20 mouse cellular contexts compared by ENCODE assay signal in the genomic region with DNA sequence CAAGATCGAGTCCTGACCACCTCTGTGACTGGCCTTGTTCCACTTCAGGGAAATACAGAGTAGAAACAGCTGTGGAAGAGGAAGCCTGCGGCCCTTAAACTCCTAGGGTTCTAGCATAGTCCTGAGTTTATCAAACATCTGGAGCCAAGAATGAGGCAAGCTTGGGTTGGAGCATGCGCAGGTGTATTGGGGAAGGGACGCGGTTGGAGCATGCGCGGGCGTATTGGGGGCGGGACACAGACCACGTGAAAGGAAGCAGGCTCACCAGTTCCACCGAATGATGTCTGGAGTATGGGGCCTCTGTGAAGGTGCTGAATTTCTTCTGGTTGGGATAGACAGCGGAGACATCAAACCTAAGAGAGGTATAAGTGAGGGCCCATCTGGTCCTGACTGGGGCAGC. TPM values are rescaled to one million over a fixed set of nuclear protein-coding genes. Genes with fewer than 3 reads are reported as not detected.
DNase-seq lines count a peak whose midpoint lies in the region; ATAC-seq and TF ChIP-seq lines count a peak whose summit lies in the region.
"Had no signal": no experiment of that assay in that cellular context is flagged by ENCODE, and none has a peak within 500 bp of the region (broad histone marks: within the 10 kb centered on the region; RNA-seq: fewer than 3 reads in every experiment).

No protein-coding gene starts in this region.

- H3K27ac ChIP-seq in liver, postnatal 0 days (ENCODE audit: low read depth), result no peak overlapping the region
- H3K27ac ChIP-seq: hindbrain, embryonic 15.5 days; limb, embryonic 12.5 days; midbrain, embryonic 10.5 days; neural tube, embryonic 15.5 days had no signal

- no peak for TF ChIP-seq EP300 in liver, postnatal 0 days (IDR thresholded peaks at IDR 0.05; ENCODE audit: low read depth)

- DNase-seq in liver (peak; percentile 41), MEL-GATA-1-ER (ENCODE audit: extremely low read depth, low read depth) (peak; percentile 90)
- no peak for DNase-seq in liver, postnatal 0 days
- DNase-seq in naive thymus-derived CD4-positive, alpha-beta T cell, adult 2 months (ENCODE audit: low read depth), result peak; percentile 44
- DNase-seq in thymus, postnatal 4 days, result peak; percentile 65
- no peak for DNase-seq in kidney, postnatal 25 days
- no peak for DNase-seq in retina, postnatal 1 day
- DNase-seq in spleen, postnatal 36 days (ENCODE audit: low spot score in 2 of 2), result no peak
- DNase-seq: cerebellum, postnatal 10 days; gastrocnemius, postnatal 14 days; heart, postnatal 14 days; kidney, adult 18-20 months; kidney, postnatal 10 days; lung, adult 18-20 months; right cerebral cortex, postnatal 4 days had no signal

- 80% methylated on average over 12 of the region's 12 CpGs for WGBS in liver, postnatal 0 days (ENCODE audit: insufficient replicate concordance)

- peaks cover 15% of the 10 kb centered on the region; the same call in 1 of the 2 replicates for H3K27me3 ChIP-seq in liver, postnatal 0 days (ENCODE audit: insufficient read depth, low read length)
- H3K27me3 ChIP-seq: hindbrain, embryonic 15.5 days; Patski had no signal

- TF ChIP-seq CTCF in liver, postnatal 0 days (IDR thresholded peaks at IDR 0.05; ENCODE audit: low read depth), result no peak

- H3K36me3 ChIP-seq in liver, postnatal 0 days (replicated peaks; ENCODE audit: insufficient read depth, low read length), result no peaks in the 10 kb centered on the region
- H3K36me3 ChIP-seq: hindbrain, embryonic 15.5 days; limb, embryonic 12.5 days; midbrain, embryonic 10.5 days; neural tube, embryonic 15.5 days had no signal

- H3K4me1 ChIP-seq in liver, postnatal 0 days (ENCODE audit: insufficient read depth), result peaks cover 17% of the 10 kb centered on the region

- no peak for ATAC-seq in liver, postnatal 0 days
- ATAC-seq: Patski had no signal

- H3K4me2 ChIP-seq in liver, postnatal 0 days (ENCODE audit: low read depth, low read length), result no peak overlapping the region
- H3K4me2 ChIP-seq: hindbrain, embryonic 15.5 days; limb, embryonic 12.5 days; neural tube, embryonic 15.5 days had no signal

- H3K4me3 ChIP-seq in liver, postnatal 0 days (ENCODE audit: low read depth, low read length), result no peak overlapping the region
- H3K4me3 ChIP-seq: hindbrain, embryonic 15.5 days; limb, embryonic 12.5 days; midbrain, embryonic 10.5 days; neural tube, embryonic 15.5 days had no signal

- no peaks in the 10 kb centered on the region for H3K9me3 ChIP-seq in liver, postnatal 0 days (ENCODE audit: low read length)
- H3K9me3 ChIP-seq: hindbrain, embryonic 15.5 days; limb, embryonic 12.5 days; midbrain, embryonic 10.5 days; neural tube, embryonic 15.5 days had no signal

- H3K9ac ChIP-seq in liver, postnatal 0 days (replicated peaks), result no peak overlapping the region
- H3K9ac ChIP-seq: hindbrain, embryonic 15.5 days; limb, embryonic 12.5 days; neural tube, embryonic 15.5 days had no signal

RNA-seq across cellular contexts. Expression of a gene that starts 1.4 kb away (rescaled TPM):
- polyA plus RNA-seq in liver, postnatal 0 days (2015; fragmentation: Nextera tagmentation; extraction: Ambion mirVana), result not detected in 2 replicates
- polyA plus RNA-seq: hindbrain, embryonic 15.5 days; midbrain, embryonic 10.5 days; neural tube, embryonic 15.5 days; Patski had no signal

RNA-seq across cellular contexts. Expression of a gene that starts 6.6 kb away (rescaled TPM):
- polyA plus RNA-seq in liver, postnatal 0 days (2015; fragmentation: Nextera tagmentation; extraction: Ambion mirVana), result not detected in 2 replicates
- polyA plus RNA-seq: midbrain, embryonic 10.5 days had no signal

RNA-seq across cellular contexts. Expression of a gene that starts 35.2 kb away (rescaled TPM):
- 3.9 and 4.3 TPM in 2 replicates for polyA plus RNA-seq in liver, postnatal 0 days (2015; fragmentation: Nextera tagmentation; extraction: Ambion mirVana)

RNA-seq across cellular contexts. Expression of a gene that starts 54.8 kb away (rescaled TPM):
- polyA plus RNA-seq in liver, postnatal 0 days (2015; fragmentation: Nextera tagmentation; extraction: Ambion mirVana), result 13.6 and 17.1 TPM in 2 replicates

Comparison
In these comparisons a context has a peak if more than half of its experiments do, and no peak if none do; other contexts are left out.
1. DNase-seq: peak in liver (single experiment), MEL-GATA-1-ER (single experiment), naive thymus-derived CD4-positive, alpha-beta T cell, adult 2 months (single experiment) and thymus, postnatal 4 days (single experiment); none in liver, postnatal 0 days (single experiment), kidney, postnatal 25 days (0 of 2), retina, postnatal 1 day (single experiment) and spleen, postnatal 36 days (0 of 2).